ENCODE assay signal across 9 mouse cellular contexts in the genomic region with DNA sequence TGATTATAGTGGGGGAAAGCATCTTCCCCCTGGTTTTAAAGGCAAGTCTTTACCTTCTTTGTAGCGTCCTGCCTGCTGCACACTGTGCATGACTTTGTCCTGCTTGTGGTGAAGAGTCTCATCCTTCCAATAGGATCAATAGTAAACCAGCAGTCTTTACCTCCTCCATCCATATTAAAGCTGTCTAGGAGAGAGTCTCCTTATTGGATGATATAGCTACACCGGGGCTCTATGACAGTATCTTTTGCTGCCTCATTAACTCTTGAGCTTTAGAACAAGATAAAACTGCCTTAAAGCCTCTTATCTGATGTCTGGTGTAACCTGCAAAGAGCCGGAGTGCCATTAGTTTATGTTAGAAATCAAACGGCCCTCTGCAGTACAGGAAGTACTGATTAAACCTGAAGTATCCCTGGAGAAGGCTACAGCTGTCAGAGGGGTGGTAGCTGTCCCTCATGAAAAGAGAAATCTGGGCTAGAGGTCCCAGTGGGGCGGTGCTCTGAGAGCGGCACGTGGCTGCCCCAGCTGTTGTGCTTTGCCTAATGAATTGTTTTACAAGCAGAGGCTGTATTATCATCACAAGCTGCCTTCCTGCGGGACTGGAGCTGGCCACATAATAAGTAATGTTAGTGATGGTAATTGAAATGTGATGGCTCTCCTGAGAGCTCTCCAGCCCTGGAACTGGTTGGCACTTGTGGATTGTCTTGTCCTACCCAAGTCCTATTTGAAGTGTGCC. TPM values are rescaled to one million over a fixed set of nuclear protein-coding genes. Genes with fewer than 3 reads are reported as not detected.
DNase-seq lines count a peak whose midpoint lies in the region; TF ChIP-seq lines count a peak whose summit lies in the region.
"Had no signal": no experiment of that assay in that cellular context is flagged by ENCODE, and none has a peak within 500 bp of the region (broad histone marks: within the 10 kb centered on the region; RNA-seq: fewer than 3 reads in every experiment).

No protein-coding gene starts in this region.

- H3ac ChIP-seq in myocyte (ENCODE audit: control insufficient read depth, insufficient read length): no peak overlapping the region

- H3K79me2 ChIP-seq in myocyte (ENCODE audit: control insufficient read depth, insufficient read depth): no peaks in the 10 kb centered on the region

- peak; percentile 6 to 18 for DNase-seq in layer of hippocampus, adult 2 months (ENCODE audit: low spot score in 2 of 2)
- DNase-seq in layer of hippocampus, postnatal 36 days: no peak
- DNase-seq in heart, adult 8-10 months (ENCODE audit: low spot score): peak; percentile 24
- peak; percentile 65 for DNase-seq in kidney, postnatal 10 days
- DNase-seq in left cerebral cortex, adult 2 months (ENCODE audit: extremely low spot score in 1 of 2, low spot score in 2 of 2): no peak
- no peak for DNase-seq in spleen, adult 18-20 months
- no peak for DNase-seq in adrenal gland, adult 18-20 months (ENCODE audit: low spot score in 2 of 2)

- no peak overlapping the region for H3K4me3 ChIP-seq in layer of hippocampus, adult 2 months
- H3K4me3 ChIP-seq in myocyte: no peak overlapping the region
- H3K4me3 ChIP-seq in left cerebral cortex, adult 2 months: no peak overlapping the region

- peaks cover 3% of the 10 kb centered on the region for H3K36me3 ChIP-seq in myocyte (ENCODE audit: control insufficient read depth, insufficient read depth)

- intact Hi-C loops in left cerebral cortex, adult 2 months (cut with DNase I): no loop called here

- H3K4me2 ChIP-seq in myocyte (ENCODE audit: low read depth): peak overlapping the region; percentile 45

- TF ChIP-seq CTCF in layer of hippocampus, adult 2 months (conservative IDR thresholded peaks at IDR 0.05): no peak
- no peak for TF ChIP-seq CTCF in left cerebral cortex, adult 2 months (IDR thresholded peaks at IDR 0.05)

- TF ChIP-seq POLR2A in myocyte (IDR thresholded peaks at IDR 0.05; ENCODE audit: insufficient read length, low read depth): no peak

- H3K27me3 ChIP-seq in myocyte (ENCODE audit: control insufficient read depth, insufficient read depth, insufficient read length): no peaks in the 10 kb centered on the region

- H3K27ac ChIP-seq in layer of hippocampus, adult 2 months: peak overlapping the region; percentile 12; the same call in 1 of the 2 replicates
- no peak overlapping the region for H3K27ac ChIP-seq in left cerebral cortex, adult 2 months
- H3K27ac ChIP-seq: liver, embryonic 14.5 days had no signal

TF ChIP-seq in myocyte, 11 proteins besides CTCF, POLR2A, EP300 and RAD21:
- TF ChIP-seq SRF (IDR thresholded peaks at IDR 0.05; ENCODE audit: control insufficient read depth, insufficient read length, low read depth): no peak
- no peak for TF ChIP-seq E2F4 (IDR thresholded peaks at IDR 0.05; ENCODE audit: insufficient read depth)
- TF ChIP-seq USF1 (IDR thresholded peaks at IDR 0.05; ENCODE audit: low read depth): peak; percentile 34
- no peak for TF ChIP-seq TCF12 (IDR thresholded peaks at IDR 0.05; ENCODE audit: insufficient read depth, poor library complexity, severe bottlenecking)
- no peak for TF ChIP-seq REST (IDR thresholded peaks at IDR 0.05; ENCODE audit: insufficient read depth, insufficient read length)
- TF ChIP-seq CEBPB (IDR thresholded peaks at IDR 0.05; ENCODE audit: insufficient read depth, poor library complexity, severe bottlenecking): no peak
- TF ChIP-seq POLR2AphosphoS2 (IDR thresholded peaks at IDR 0.05; ENCODE audit: insufficient read length, low read depth): no peak
- peak in 2 of 3 experiments; percentile 39 to 66 for TF ChIP-seq MYOD1 (IDR thresholded peaks at IDR 0.05; ENCODE audit: control insufficient read depth in 1 of 3, insufficient read length in 2 of 3, low read depth in 2 of 3)
- TF ChIP-seq MYOG (IDR thresholded peaks at IDR 0.05; ENCODE audit: control insufficient read depth in 1 of 3, insufficient read depth in 1 of 3, insufficient read length in 2 of 3, low read depth in 2 of 3): peak; percentile 10 to 70 (median 57)
- TF ChIP-seq MAX (IDR thresholded peaks at IDR 0.05; ENCODE audit: low read depth): no peak
- no peak for TF ChIP-seq TCF3 (IDR thresholded peaks at IDR 0.05; ENCODE audit: insufficient read length, low read depth)

RNA-seq across cellular contexts. Expression of a gene that starts 36.3 kb away (rescaled TPM):
- 10 to 100 TPM; 24.6 to 25.7 TPM for total RNA-seq in layer of hippocampus, adult 2 months (2021)
- total RNA-seq in layer of hippocampus, postnatal 36 days (2021): 10 to 100 TPM; 22.6 to 24.1 TPM
- 10 to 100 TPM; 11.2 to 13.4 (median 12.9) TPM for total RNA-seq in heart, adult 8-10 months (2022)
- polyA plus RNA-seq in myocyte (2012; fragmentation: generic; extraction: Trizol): 3.6 TPM
- 10 to 100 TPM; 22.8 to 23.8 TPM for total RNA-seq in left cerebral cortex, adult 2 months (2021)
- total RNA-seq in adrenal gland, adult 18-20 months (2021): 10 to 100 TPM; 15.6 to 15.9 TPM

RNA-seq across cellular contexts. Expression of a gene that starts 36.7 kb away (rescaled TPM):
- total RNA-seq in layer of hippocampus, adult 2 months (2021): 10 to 100 TPM; 48.4 to 48.7 TPM
- 10 to 100 TPM; 45.7 to 45.8 TPM for total RNA-seq in layer of hippocampus, postnatal 36 days (2021)
- total RNA-seq in heart, adult 8-10 months (2022): 100 to 1,000 TPM; 220 to 268 (median 246) TPM
- polyA plus RNA-seq in myocyte (2012; fragmentation: generic; extraction: Trizol): 2.6 TPM
- total RNA-seq in left cerebral cortex, adult 2 months (2021): 10 to 100 TPM; 42.0 to 42.8 TPM
- total RNA-seq in adrenal gland, adult 18-20 months (2021): 100 to 1,000 TPM; 209 to 223 TPM

Comparison
In these comparisons a context has a peak if more than half of its experiments do, and no peak if none do; other contexts are left out.
1. DNase-seq: peak in layer of hippocampus, adult 2 months (2 of 2), heart, adult 8-10 months (single experiment) and kidney, postnatal 10 days (single experiment); none in layer of hippocampus, postnatal 36 days (0 of 2), left cerebral cortex, adult 2 months (0 of 2), spleen, adult 18-20 months (0 of 2) and adrenal gland, adult 18-20 months (0 of 2).
2. RNA of a gene that starts 36.7 kb away (total RNA-seq): 220 to 268 TPM in heart, adult 8-10 months and 209 to 223 TPM in adrenal gland, adult 18-20 months; 48.4 to 48.7 TPM in layer of hippocampus, adult 2 months, 45.7 to 45.8 TPM in layer of hippocampus, postnatal 36 days and 42.0 to 42.8 TPM in left cerebral cortex, adult 2 months; every median in the first group is over 4 times any median in the second.